Mouse (Mus musculus): Measurements from ENCODE around the gene Mybpc3.

DNA sequence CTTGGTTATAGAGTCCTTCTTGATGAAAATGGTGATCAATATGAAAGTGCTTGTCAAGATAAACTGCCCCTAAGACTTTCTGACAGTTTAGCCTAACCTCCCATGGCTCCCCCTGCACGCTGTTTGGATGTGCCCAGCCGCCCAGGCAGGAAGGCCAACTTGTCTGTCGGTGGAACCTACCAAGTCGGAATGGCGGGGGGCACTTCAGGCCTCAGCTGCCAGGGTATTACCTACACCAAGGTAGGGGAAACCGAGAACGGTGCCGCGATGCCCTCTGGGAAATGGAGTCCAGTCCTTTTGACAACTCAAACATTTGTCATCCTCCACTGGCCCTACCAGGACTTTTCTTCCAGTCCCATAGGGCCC is 65.2 kb downstream of the Mybpc3 start:
- TF ChIP-seq CTCF (IDR thresholded peaks at IDR 0.05; ENCODE audit: insufficient read depth, low read length) (no peak), POLR2A (IDR thresholded peaks at IDR 0.05; ENCODE audit: borderline replicate concordance, extremely low read depth, low read depth, low read length) (0 out of 2 replicates have a peak, but pooled peaks have one; percentile 3)

All from lung, adult 2 months (tissue).